Mouse (Mus musculus) embryo, embryonic 10.5 days (tissue): ENCODE measurements around the gene Sema3b.

Source experiments
- DNase-seq: peaks from one replicate; pipeline ENCODE4 v3.0.0-alpha.2; 2015; ENCODE audit warnings: low spot score

Gene Sema3b

GRCm38 (mm10) chr9:107608741-107609432, at the start of gene Sema3b:
Sema3b (minus strand) TSS chr9:107609229.
- DNase-seq = no peak

GRCm38 (mm10) chr9:107658096-107658495, 49.1 kb upstream of the Sema3b start:
- no peak for DNase-seq

GRCm38 (mm10) chr9:107657144-107657543, 48.1 kb upstream of the Sema3b start:
- no peak for DNase-seq

- no peak for DNase-seq
These were observed 45.6 kb upstream of the Sema3b start for GRCm38 (mm10) chr9:107654585-107654984.

- no peak for DNase-seq
These were observed 44.4 kb upstream of the Sema3b start for GRCm38 (mm10) chr9:107653474-107653873.

- no peak for DNase-seq
These were observed 41.9 kb upstream of the Sema3b start for GRCm38 (mm10) chr9:107650708-107651481.

GRCm38 (mm10) chr9:107650225-107650624, 41.2 kb upstream of the Sema3b start:
- DNase-seq = no peak

- DNase-seq = no peak
These were observed 39.7 kb upstream of the Sema3b start for GRCm38 (mm10) chr9:107648767-107649166.

GRCm38 (mm10) chr9:107646975-107647374, 37.9 kb upstream of the Sema3b start:
- no peak for DNase-seq

GRCm38 (mm10) chr9:107645577-107645976, 36.5 kb upstream of the Sema3b start:
- peak; percentile 93 for DNase-seq

GRCm38 (mm10) chr9:107645153-107645510, 36.1 kb upstream of the Sema3b start:
- no peak for DNase-seq

GRCm38 (mm10) chr9:107644495-107645152, 35.6 kb upstream of the Sema3b start:
- peak; percentile 97 for DNase-seq

GRCm38 (mm10) chr9:107643544-107644214, 34.6 kb upstream of the Sema3b start:
- DNase-seq = no peak

GRCm38 (mm10) chr9:107641666-107642065, 32.6 kb upstream of the Sema3b start:
- DNase-seq = no peak

- no peak for DNase-seq
These were observed 31.3 kb upstream of the Sema3b start for GRCm38 (mm10) chr9:107640257-107640772.

GRCm38 (mm10) chr9:107637070-107637469, 28.0 kb upstream of the Sema3b start:
- DNase-seq = peak; percentile 90

- peak; percentile 99 for DNase-seq
These were observed 26.4 kb upstream of the Sema3b start, which contains the start of gene Gnai2 for GRCm38 (mm10) chr9:107635279-107636028. Gnai2 (minus strand) TSS chr9:107635367.

- DNase-seq = no peak
These were observed 25.6 kb upstream of the Sema3b start for GRCm38 (mm10) chr9:107634406-107635278.

GRCm38 (mm10) chr9:107633661-107634405, 24.8 kb upstream of the Sema3b start:
- no peak for DNase-seq
